Mouse (Mus musculus): Measurements from ENCODE around the gene Gnai3.

DNA sequence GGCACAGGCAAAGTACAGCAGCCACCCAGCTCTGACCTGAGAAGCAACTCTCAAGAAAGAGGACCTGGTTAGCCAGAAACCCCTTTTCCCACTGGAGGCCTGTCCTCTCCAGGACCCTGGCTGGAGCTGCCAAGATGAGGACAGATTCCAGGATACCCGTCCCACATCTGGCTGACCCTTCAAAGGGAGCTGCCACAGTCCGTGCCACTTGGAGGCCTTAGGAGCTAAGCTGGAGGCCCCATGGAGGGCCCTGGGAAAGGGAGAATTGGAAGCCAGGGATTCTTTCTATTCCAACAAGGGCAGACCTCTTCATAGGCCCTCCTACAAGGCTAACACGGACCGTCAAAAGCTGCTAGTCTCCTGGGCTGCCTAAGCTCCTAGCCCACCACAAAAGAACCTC is 64.3 kb downstream of the Gnai3 start:
- TF ChIP-seq CTCF (IDR thresholded peaks at IDR 0.05; ENCODE audit: insufficient read depth, low read depth, low read length): no peak
- no peak for TF ChIP-seq POLR2A (IDR thresholded peaks at IDR 0.05; ENCODE audit: insufficient read depth, low read depth, low read length)

All from olfactory bulb, adult 2 months (tissue).